Mouse (Mus musculus) forebrain, embryonic 13.5 days (tissue): ENCODE results near the gene Aff3. TPM values are rescaled to one million over a fixed set of nuclear protein-coding genes. Genes with fewer than 3 reads are reported as not detected.

Experiments used
- ATAC-seq: fragments of 200-750 bp; cut with Nextera tagmentation; 2 replicates; pipeline ENCODE4 v1.8.0; 2017
- H3K27ac ChIP-seq: fragments of 300-500 bp; sonication (generic); 2 replicates; pipeline ENCODE4 v1.5.1; 2015; ENCODE audit warnings: inconsistent platforms, mild to moderate bottlenecking, moderate library complexity
- H3K27me3 ChIP-seq: fragments of 300-500 bp; sonication (generic); 2 replicates; pipeline ENCODE4 v1.6.1; 2015; ENCODE audit warnings: mild to moderate bottlenecking, inconsistent platforms
- H3K36me3 ChIP-seq: fragments of 300-500 bp; sonication (generic); 2 replicates; pipeline ENCODE4 v1.6.1; 2015; ENCODE audit warnings: mild to moderate bottlenecking, inconsistent platforms; ENCODE audit not compliant: poor library complexity, severe bottlenecking
- H3K4me1 ChIP-seq: fragments of 300-500 bp; sonication (generic); 2 replicates; pipeline ENCODE4 v1.6.1; 2015; ENCODE audit warnings: inconsistent platforms
- H3K4me2 ChIP-seq: fragments of 300-500 bp; sonication (generic); 2 replicates; pipeline ENCODE4 v1.6.1; 2015; ENCODE audit warnings: inconsistent platforms, mild to moderate bottlenecking, moderate library complexity
- H3K4me3 ChIP-seq: fragments of 300-500 bp; sonication (generic); 2 replicates; pipeline ENCODE4 v1.5.1; 2015; ENCODE audit warnings: mild to moderate bottlenecking, inconsistent platforms
- H3K9ac ChIP-seq: fragments of 300-500 bp; sonication (generic); 2 replicates; pipeline ENCODE4 v1.6.1; 2015; ENCODE audit warnings: mild to moderate bottlenecking, inconsistent platforms
- H3K9me3 ChIP-seq: fragments of 300-500 bp; sonication (generic); replicated peaks from 2 replicates; pipeline ENCODE4 v1.6.1; 2016; ENCODE audit warnings: inconsistent platforms
- WGBS: fragments of 180-500 bp; shearing (Covaris S2); methylation state at CpG from one replicate; pipeline ENCODE4 v1.1.7; 2015; 5-methylcytosine and 5-hydroxymethylcytosine counted together
- polyA plus RNA-seq: library from polyadenylated mRNA; unstranded; fragments of >200 nt; fragmentation: Nextera tagmentation; extraction: Ambion mirVana; gene quantifications from 2 replicates; pipeline ENCODE4 v1.2.1, GENCODE M21; 2015

Gene Aff3
- polyA plus RNA-seq, 1 experiment from 2014 or later = 10.6 TPM

GRCm38 (mm10) chr1:38582328-38582727, 82.4 kb downstream of the Aff3 start:
- Histone ChIP-seq H3K4me3 (no peak overlapping the region), H3K4me2 (no peak overlapping the region)
- ATAC-seq = no peak

DNA sequence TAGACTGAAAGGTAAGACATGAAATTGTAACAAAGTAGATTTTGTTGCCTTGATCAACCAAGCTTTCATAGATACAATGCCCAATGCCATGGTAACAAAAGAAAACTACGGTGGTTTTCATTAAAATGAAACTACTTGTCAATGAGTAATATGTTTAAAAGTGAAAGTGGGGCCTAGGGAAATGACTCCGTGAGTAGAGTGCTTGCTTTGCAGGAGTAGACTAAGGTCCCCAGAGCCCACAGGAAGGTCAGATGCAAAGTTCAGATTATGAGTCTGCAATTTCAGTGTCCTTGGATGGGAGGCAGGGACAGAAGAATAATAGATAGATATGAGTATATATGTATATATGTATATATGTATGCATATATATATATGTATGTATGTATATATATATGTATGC, 84.2 kb downstream of the Aff3 start:
- Histone ChIP-seq H3K4me1 (peaks cover 9% of the 10 kb centered on the region), H3K4me2 (no peak overlapping the region), H3K9me3 (no peaks in the 10 kb centered on the region), H3K27me3 (no peaks in the 10 kb centered on the region), H3K4me3 (no peak overlapping the region), H3K36me3 (no peaks in the 10 kb centered on the region), H3K9ac (no peak overlapping the region), H3K27ac (no peak overlapping the region)
- WGBS = 88% methylated on average over 2 of the region's 2 CpGs
- ATAC-seq = no peak

More at GRCm38 (mm10) chr1:38582328-38582727, 82.4 kb downstream of the Aff3 start:
- H3K9me3 ChIP-seq = no peaks in the 10 kb centered on the region
- no peak overlapping the region for H3K9ac ChIP-seq
- no peak overlapping the region for H3K27ac ChIP-seq
- 90% methylated on average over 9 of the region's 9 CpGs for WGBS
- H3K4me1 ChIP-seq = peaks cover 9% of the 10 kb centered on the region
- H3K36me3 ChIP-seq = 0 out of 2 replicates have a peak, but pooled peaks cover 8% of the 10 kb centered on the region
- H3K27me3 ChIP-seq = no peaks in the 10 kb centered on the region

DNA sequence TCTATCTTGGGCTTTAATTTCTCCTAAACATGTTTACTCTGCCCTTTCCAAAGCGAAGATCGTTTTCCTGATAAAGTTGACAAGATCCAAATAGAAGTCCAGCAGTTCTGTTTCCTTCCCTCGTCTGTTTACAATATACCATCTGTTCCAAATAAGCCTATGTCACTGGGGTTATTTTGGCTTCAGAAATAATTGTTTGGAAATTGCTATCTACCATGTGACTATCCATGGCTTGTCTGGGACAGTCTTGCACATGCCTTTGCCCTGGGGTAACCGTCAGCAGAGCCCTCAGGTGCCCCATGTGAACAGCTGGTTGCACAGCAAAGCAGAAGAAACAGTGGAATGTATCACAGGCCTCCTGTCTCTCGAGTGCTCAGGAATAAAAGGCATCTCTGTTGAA, 86.4 kb downstream of the Aff3 start:
- Histone ChIP-seq H3K4me3 (no peak overlapping the region), H3K27ac (peak overlapping the region; percentile 20; the same call in 1 of the 2 replicates), H3K27me3 (no peaks in the 10 kb centered on the region), H3K4me1 (peaks cover 9% of the 10 kb centered on the region), H3K4me2 (no peak overlapping the region), H3K9me3 (no peaks in the 10 kb centered on the region), H3K9ac (no peak overlapping the region), H3K36me3 (no peaks in the 10 kb centered on the region)
- no peak for ATAC-seq
- 63% methylated on average over 5 of the region's 5 CpGs for WGBS

- H3K27me3 ChIP-seq = no peaks in the 10 kb centered on the region
- no peak overlapping the region for H3K4me3 ChIP-seq
- H3K27ac ChIP-seq = no peak overlapping the region
- WGBS = 55% methylated on average over 3 of the region's 3 CpGs
- no peak overlapping the region for H3K9ac ChIP-seq
- no peak overlapping the region for H3K4me2 ChIP-seq
- no peak for ATAC-seq
- H3K4me1 ChIP-seq = peaks cover 52% of the 10 kb centered on the region
- no peaks in the 10 kb centered on the region for H3K9me3 ChIP-seq
- no peaks in the 10 kb centered on the region for H3K36me3 ChIP-seq
Observed at GRCm38 (mm10) chr1:38567791-38568190, 97.0 kb downstream of the Aff3 start.

GRCm38 (mm10) chr1:38566101-38566678, 98.6 kb downstream of the Aff3 start:
- WGBS = 35% methylated on average over 9 of the region's 9 CpGs
- Histone ChIP-seq H3K4me2 (0 out of 2 replicates have a peak overlapping the region, but pooled peaks have one; percentile 27), H3K36me3 (no peaks in the 10 kb centered on the region), H3K27ac (peak overlapping the region; percentile 87), H3K9me3 (no peaks in the 10 kb centered on the region), H3K27me3 (no peaks in the 10 kb centered on the region), H3K4me1 (peaks cover 67% of the 10 kb centered on the region), H3K4me3 (no peak overlapping the region), H3K9ac (no peak overlapping the region)
- ATAC-seq = no peak

DNA sequence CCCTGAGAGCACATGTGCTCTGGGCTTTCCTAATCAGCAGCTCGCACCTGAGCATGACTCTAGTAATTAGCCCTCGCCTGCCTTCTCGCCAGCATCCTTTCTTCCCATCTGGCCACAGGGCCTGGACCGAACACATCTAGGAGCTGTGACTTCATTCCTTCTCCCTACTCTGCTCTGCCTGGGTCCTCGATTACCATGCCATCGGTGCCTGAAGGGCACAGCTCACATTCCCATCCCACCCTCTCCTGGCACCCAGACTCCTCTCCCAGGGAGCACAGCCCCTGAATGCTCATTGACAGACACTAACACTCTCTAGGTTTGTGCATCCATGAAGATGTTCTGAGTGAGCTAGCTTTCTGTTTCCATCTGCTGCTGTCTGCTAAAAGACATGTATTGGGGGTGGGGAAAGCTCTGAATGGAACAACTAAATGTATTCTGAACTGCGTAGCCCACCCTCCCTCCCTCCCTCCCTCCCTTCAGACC, 99.4 kb downstream of the Aff3 start:
- Histone ChIP-seq H3K4me1 (peaks cover 67% of the 10 kb centered on the region), H3K4me2 (peak overlapping the region; percentile 27; the same call in 1 of the 2 replicates), H3K27ac (peak overlapping the region; percentile 87), H3K9me3 (no peaks in the 10 kb centered on the region), H3K36me3 (no peaks in the 10 kb centered on the region), H3K9ac (no peak overlapping the region), H3K27me3 (no peaks in the 10 kb centered on the region), H3K4me3 (no peak overlapping the region)
- ATAC-seq = peak; percentile 63
- WGBS = 43% methylated on average over 7 of the region's 7 CpGs

- Histone ChIP-seq H3K27me3 (no peaks in the 10 kb centered on the region), H3K9ac (0 out of 2 replicates have a peak overlapping the region, but pooled peaks have one; percentile 9), H3K4me3 (no peak overlapping the region), H3K36me3 (no peaks in the 10 kb centered on the region), H3K4me1 (peaks cover 52% of the 10 kb centered on the region), H3K27ac (peak overlapping the region; percentile 48; the same call in 1 of the 2 replicates), H3K4me2 (no peak overlapping the region), H3K9me3 (no peaks in the 10 kb centered on the region)
- 17% methylated on average over 11 of the region's 11 CpGs for WGBS
- ATAC-seq = no peak
Observed at GRCm38 (mm10) chr1:38562397-38563199, 102.2 kb downstream of the Aff3 start.

DNA sequence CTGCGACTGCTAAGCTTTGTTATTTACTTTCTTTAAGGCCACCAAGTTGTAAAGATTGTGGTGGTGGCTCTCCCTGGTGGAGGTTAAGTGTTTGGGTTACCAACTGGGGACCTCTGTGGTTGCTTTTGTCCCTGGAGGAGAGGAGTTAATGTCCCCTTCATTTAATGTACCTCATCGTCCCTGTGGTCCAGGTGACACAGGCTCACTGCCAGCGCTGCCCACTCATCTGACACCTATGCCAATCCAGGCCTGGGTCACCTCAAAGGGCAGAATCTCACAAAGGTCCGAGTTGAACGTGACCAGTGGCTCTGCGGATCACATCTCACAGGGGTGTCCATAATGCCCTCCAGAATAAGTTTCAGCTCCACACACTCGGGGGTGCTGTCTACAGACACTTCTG, 103.4 kb downstream of the Aff3 start:
- H3K36me3 ChIP-seq = no peaks in the 10 kb centered on the region
- no peak overlapping the region for H3K4me2 ChIP-seq
- WGBS = 85% methylated on average over 7 of the region's 7 CpGs
- no peaks in the 10 kb centered on the region for H3K27me3 ChIP-seq
- H3K9ac ChIP-seq = no peak overlapping the region
- H3K4me1 ChIP-seq = peaks cover 43% of the 10 kb centered on the region
- H3K27ac ChIP-seq = no peak overlapping the region
- ATAC-seq = no peak
- H3K4me3 ChIP-seq = no peak overlapping the region
- H3K9me3 ChIP-seq = no peaks in the 10 kb centered on the region

- H3K9me3 ChIP-seq = no peaks in the 10 kb centered on the region
- no peak overlapping the region for H3K4me3 ChIP-seq
- no peak overlapping the region for H3K9ac ChIP-seq
- ATAC-seq = no peak
- no peaks in the 10 kb centered on the region for H3K36me3 ChIP-seq
- WGBS = 89% methylated on average over 9 of the region's 9 CpGs
- peaks cover 36% of the 10 kb centered on the region for H3K4me1 ChIP-seq
- H3K27me3 ChIP-seq = no peaks in the 10 kb centered on the region
- H3K27ac ChIP-seq = no peak overlapping the region
- no peak overlapping the region for H3K4me2 ChIP-seq
Observed at GRCm38 (mm10) chr1:38560666-38561065, 104.1 kb downstream of the Aff3 start.

- H3K9ac ChIP-seq = no peak overlapping the region
- no peak overlapping the region for H3K27ac ChIP-seq
- ATAC-seq = no peak
- no peak overlapping the region for H3K4me3 ChIP-seq
- no peak overlapping the region for H3K4me2 ChIP-seq
- H3K9me3 ChIP-seq = no peaks in the 10 kb centered on the region
- H3K36me3 ChIP-seq = no peaks in the 10 kb centered on the region
- 92% methylated on average over 8 of the region's 8 CpGs for WGBS
- H3K4me1 ChIP-seq = peaks cover 21% of the 10 kb centered on the region
- H3K27me3 ChIP-seq = no peaks in the 10 kb centered on the region
Observed at GRCm38 (mm10) chr1:38557615-38558014, 107.1 kb downstream of the Aff3 start.

GRCm38 (mm10) chr1:38554546-38554945, 110.2 kb downstream of the Aff3 start:
- Histone ChIP-seq H3K27ac (no peak overlapping the region), H3K4me1 (peaks cover 7% of the 10 kb centered on the region; the same call in 1 of the 2 replicates), H3K4me2 (no peak overlapping the region), H3K27me3 (no peaks in the 10 kb centered on the region), H3K9me3 (no peaks in the 10 kb centered on the region), H3K36me3 (no peaks in the 10 kb centered on the region), H3K9ac (no peak overlapping the region), H3K4me3 (no peak overlapping the region)
- no peak for ATAC-seq
- 89% methylated on average over 3 of the region's 3 CpGs for WGBS

DNA sequence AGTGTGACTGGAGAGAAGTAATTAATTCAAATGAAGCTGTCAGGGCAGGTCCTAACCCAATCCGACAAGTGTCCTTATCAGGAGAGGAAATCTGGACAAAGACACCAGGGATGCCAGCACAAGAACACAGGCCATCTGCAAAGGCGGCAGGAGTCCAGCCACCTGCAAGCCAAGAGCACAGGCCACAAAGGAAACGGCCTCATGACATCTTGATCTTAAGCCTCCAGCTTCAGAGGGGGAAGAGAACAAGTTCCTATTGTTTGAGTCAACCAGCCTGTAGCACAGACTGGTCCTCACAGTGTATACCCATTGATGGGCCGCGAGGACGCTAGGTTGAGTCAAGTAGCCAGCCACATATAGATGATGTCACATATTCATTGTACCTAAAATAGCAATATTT, 111.7 kb downstream of the Aff3 start:
- H3K4me1 ChIP-seq = peaks cover 7% of the 10 kb centered on the region; the same call in 1 of the 2 replicates
- WGBS = 52% methylated on average over 6 of the region's 6 CpGs
- H3K9ac ChIP-seq = no peak overlapping the region
- H3K27ac ChIP-seq = no peak overlapping the region
- H3K4me2 ChIP-seq = no peak overlapping the region
- no peaks in the 10 kb centered on the region for H3K27me3 ChIP-seq
- no peak for ATAC-seq
- H3K4me3 ChIP-seq = no peak overlapping the region
- H3K36me3 ChIP-seq = no peaks in the 10 kb centered on the region
- H3K9me3 ChIP-seq = no peaks in the 10 kb centered on the region
